Mouse (Mus musculus) liver, embryonic 11.5 days (tissue): ENCODE data around the gene Tnc. TPM values are rescaled to one million over a fixed set of nuclear protein-coding genes. Genes with fewer than 3 reads are reported as not detected.

Experiments
- ATAC-seq: fragments of 200-750 bp; cut with Nextera tagmentation; replicated peaks from 2 replicates; pipeline ENCODE4 v1.8.0; 2017; ENCODE audit warnings: moderate number of reproducible peaks, mild to moderate bottlenecking, moderate TSS enrichment, moderate library complexity; ENCODE audit not compliant: low FRiP score
- DNase-seq: peaks from one replicate; pipeline ENCODE4 v3.0.0-alpha.2; 2017; ENCODE audit warnings: low spot score
- H3K27ac ChIP-seq: fragments of 300-500 bp; sonication (generic); 2 replicates; pipeline ENCODE4 v1.5.1; 2014; ENCODE audit warnings: mild to moderate bottlenecking, low read depth, low read length, control low read depth
- H3K27me3 ChIP-seq: fragments of 300-500 bp; sonication (generic); replicated peaks from 2 replicates; pipeline ENCODE4 v1.6.1; 2014; ENCODE audit warnings: low read length, mixed read lengths; ENCODE audit not compliant: control insufficient read depth, insufficient read depth
- H3K36me3 ChIP-seq: fragments of 300-500 bp; sonication (generic); 2 replicates; pipeline ENCODE4 v1.6.1; 2014; ENCODE audit warnings: mild to moderate bottlenecking, low read length, moderate library complexity, mixed read lengths; ENCODE audit not compliant: control insufficient read depth, insufficient read depth
- H3K4me1 ChIP-seq: fragments of 300-500 bp; sonication (generic); replicated peaks from 2 replicates; pipeline ENCODE4 v1.6.1; 2014; ENCODE audit warnings: low read length, mixed read lengths; ENCODE audit not compliant: control insufficient read depth, insufficient read depth
- H3K4me2 ChIP-seq: fragments of 300-500 bp; sonication (generic); 2 replicates; pipeline ENCODE4 v1.6.1; 2014; ENCODE audit warnings: mild to moderate bottlenecking, control low read depth, moderate library complexity
- H3K4me3 ChIP-seq: fragments of 300-500 bp; sonication (generic); 2 replicates; pipeline ENCODE4 v1.5.1; 2014; ENCODE audit warnings: low read depth, low read length, control low read depth
- H3K9ac ChIP-seq: fragments of 300-500 bp; sonication (generic); 2 replicates; pipeline ENCODE4 v1.6.1; 2014; ENCODE audit warnings: low read depth, low read length, control low read depth
- H3K9me3 ChIP-seq: fragments of 300-500 bp; sonication (generic); 2 replicates; pipeline ENCODE4 v1.6.1; 2016; ENCODE audit warnings: low read length, inconsistent platforms, mixed read lengths; ENCODE audit not compliant: control insufficient read depth
- WGBS: fragments of 180-500 bp; shearing (Covaris S2); extraction: QIAGEN DNeasy Blood & Tissue Kit; methylation state at CpG from one replicate; pipeline ENCODE4 v1.1.7; 2014; 5-methylcytosine and 5-hydroxymethylcytosine counted together
- polyA plus RNA-seq: library from polyadenylated mRNA; unstranded; fragments of >200 nt; fragmentation: Nextera tagmentation; extraction: Ambion mirVana; gene quantifications from 2 replicates; pipeline ENCODE4 v1.2.1, GENCODE M21; 2014

Gene Tnc
- polyA plus RNA-seq, 1 experiment from 2014 or later: 17.5 TPM

DNA sequence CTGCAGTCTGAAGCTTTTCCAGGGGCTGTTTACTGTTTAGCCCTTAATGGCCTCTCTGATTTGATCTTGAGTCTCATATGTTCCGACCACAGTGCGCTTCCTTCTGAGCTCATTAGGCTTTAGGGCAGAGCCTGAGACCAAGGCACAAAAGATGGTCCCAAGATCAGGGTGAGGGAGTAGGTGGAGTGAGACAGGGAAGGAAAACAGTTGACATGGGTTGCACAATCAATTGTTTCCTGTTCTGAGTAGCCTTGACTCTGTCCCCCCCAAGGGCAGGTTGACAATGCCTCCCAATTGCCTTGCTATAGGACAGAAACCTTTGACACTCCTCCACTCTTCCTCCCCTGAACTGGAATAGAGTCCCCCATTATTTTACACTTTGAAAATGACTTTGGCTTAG lies 105.4 kb downstream of the Tnc start:
- Histone ChIP-seq H3K9me3 (no peaks in the 10 kb centered on the region), H3K9ac (no peak overlapping the region), H3K4me2 (no peak overlapping the region), H3K27ac (no peak overlapping the region), H3K36me3 (no peaks in the 10 kb centered on the region), H3K27me3 (no peaks in the 10 kb centered on the region), H3K4me1 (no peaks in the 10 kb centered on the region), H3K4me3 (no peak overlapping the region)
- DNase-seq: no peak
- no peak for ATAC-seq
- 74% methylated on average over 2 of the region's 2 CpGs for WGBS

DNA sequence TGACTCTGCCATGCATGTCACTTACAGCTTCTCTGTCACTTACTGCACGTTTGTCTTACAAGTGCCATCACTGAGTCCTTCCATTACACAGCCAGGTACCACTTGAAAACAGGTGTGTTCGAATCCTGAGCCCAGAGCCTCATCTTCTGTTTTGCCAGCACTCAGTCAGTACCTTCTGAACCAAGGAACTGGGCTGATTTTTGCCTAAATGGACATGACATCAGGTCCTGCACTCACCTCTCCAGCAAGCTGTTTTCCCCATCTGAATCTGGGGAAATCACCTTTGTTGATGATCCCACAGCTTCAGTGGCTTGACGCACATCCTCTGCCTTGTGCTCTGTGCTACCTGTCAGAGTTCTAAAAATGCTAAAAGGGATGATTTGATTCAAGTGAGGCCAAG lies 107.4 kb downstream of the Tnc start:
- Histone ChIP-seq H3K9ac (no peak overlapping the region), H3K9me3 (no peaks in the 10 kb centered on the region), H3K4me1 (no peaks in the 10 kb centered on the region), H3K27ac (no peak overlapping the region), H3K4me2 (no peak overlapping the region), H3K27me3 (no peaks in the 10 kb centered on the region), H3K36me3 (no peaks in the 10 kb centered on the region), H3K4me3 (no peak overlapping the region)
- 75% methylated on average over 3 of the region's 3 CpGs for WGBS
- no peak for ATAC-seq
- DNase-seq: no peak

DNA sequence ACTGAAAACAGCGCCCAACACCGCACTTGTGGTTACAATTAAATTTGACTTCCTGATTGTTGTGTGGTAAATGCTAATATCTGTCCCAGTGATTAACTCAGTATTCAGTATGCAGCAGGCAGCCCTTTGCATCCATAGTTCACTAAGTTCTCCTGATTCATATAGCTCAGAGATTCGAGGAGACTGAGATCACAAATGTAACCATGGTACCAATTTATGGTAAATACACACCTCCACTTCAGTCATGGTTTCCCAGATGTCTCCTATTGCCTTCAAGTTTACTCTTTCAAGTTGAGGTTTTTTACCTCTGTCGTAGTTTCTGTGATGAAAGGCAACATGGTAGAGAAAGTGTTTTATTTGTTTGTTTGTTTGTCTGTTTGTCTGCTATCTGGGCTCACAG lies 110.9 kb downstream of the Tnc start:
- H3K9ac ChIP-seq: no peak overlapping the region
- 78% methylated on average over 4 of the region's 4 CpGs for WGBS
- no peak overlapping the region for H3K4me2 ChIP-seq
- DNase-seq: no peak
- H3K27me3 ChIP-seq: no peaks in the 10 kb centered on the region
- no peaks in the 10 kb centered on the region for H3K36me3 ChIP-seq
- H3K4me3 ChIP-seq: no peak overlapping the region
- no peak overlapping the region for H3K27ac ChIP-seq
- no peaks in the 10 kb centered on the region for H3K9me3 ChIP-seq
- no peak for ATAC-seq
- no peaks in the 10 kb centered on the region for H3K4me1 ChIP-seq

DNA sequence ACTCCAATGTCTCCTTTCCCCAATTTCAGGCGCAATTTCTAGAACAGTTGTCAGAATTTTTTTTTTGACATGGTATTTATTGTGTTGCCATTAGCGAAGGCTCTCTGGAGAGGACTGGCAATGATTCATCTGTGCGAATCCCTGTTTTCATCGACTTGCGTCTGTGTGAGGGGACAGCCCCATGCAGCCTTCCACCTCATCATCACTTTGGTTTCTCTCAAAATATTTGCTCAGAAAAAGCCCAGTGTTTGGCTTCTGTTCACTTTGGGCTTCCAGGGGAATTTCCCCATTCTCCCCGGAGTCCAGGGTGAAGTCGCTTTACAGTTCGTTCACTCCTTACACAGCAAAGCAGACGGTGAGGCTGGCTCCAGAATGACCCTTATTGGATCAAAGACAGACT lies 111.5 kb downstream of the Tnc start:
- Histone ChIP-seq H3K27ac (no peak overlapping the region), H3K27me3 (no peaks in the 10 kb centered on the region), H3K4me1 (no peaks in the 10 kb centered on the region), H3K4me2 (no peak overlapping the region), H3K9ac (no peak overlapping the region), H3K4me3 (no peak overlapping the region), H3K36me3 (no peaks in the 10 kb centered on the region), H3K9me3 (no peaks in the 10 kb centered on the region)
- no peak for ATAC-seq
- no peak for DNase-seq
- 89% methylated on average over 9 of the region's 9 CpGs for WGBS

- no peak overlapping the region for H3K4me3 ChIP-seq
- no peaks in the 10 kb centered on the region for H3K4me1 ChIP-seq
- H3K27ac ChIP-seq: no peak overlapping the region
- no peak overlapping the region for H3K9ac ChIP-seq
- no peaks in the 10 kb centered on the region for H3K27me3 ChIP-seq
- H3K36me3 ChIP-seq: no peaks in the 10 kb centered on the region
- ATAC-seq (no peak), DNase-seq (no peak)
- 75% methylated on average over 2 of the region's 2 CpGs for WGBS
- no peak overlapping the region for H3K4me2 ChIP-seq
- no peaks in the 10 kb centered on the region for H3K9me3 ChIP-seq
Measured at GRCm38 (mm10) chr4:63930863-63931262, 116.0 kb downstream of the Tnc start.

GRCm38 (mm10) chr4:63929490-63929889 lies 117.3 kb downstream of the Tnc start:
- Histone ChIP-seq H3K4me1 (no peaks in the 10 kb centered on the region), H3K4me2 (no peak overlapping the region), H3K27ac (no peak overlapping the region), H3K27me3 (no peaks in the 10 kb centered on the region), H3K9ac (no peak overlapping the region), H3K4me3 (no peak overlapping the region), H3K36me3 (no peaks in the 10 kb centered on the region), H3K9me3 (no peaks in the 10 kb centered on the region)
- DNase-seq (no peak), ATAC-seq (no peak)
- WGBS: 51% methylated on average over 2 of the region's 2 CpGs

- Histone ChIP-seq H3K4me3 (no peak overlapping the region), H3K27me3 (no peaks in the 10 kb centered on the region), H3K4me1 (no peaks in the 10 kb centered on the region), H3K9ac (no peak overlapping the region), H3K4me2 (no peak overlapping the region), H3K36me3 (no peaks in the 10 kb centered on the region), H3K9me3 (no peaks in the 10 kb centered on the region), H3K27ac (no peak overlapping the region)
- DNase-seq (no peak), ATAC-seq (no peak)
- 75% methylated on average over 1 of the region's 1 CpGs for WGBS
Measured at GRCm38 (mm10) chr4:63928192-63928591, 118.6 kb downstream of the Tnc start.

GRCm38 (mm10) chr4:63917181-63917580 lies 129.6 kb downstream of the Tnc start:
- H3K27ac ChIP-seq: no peak overlapping the region
- no peak overlapping the region for H3K4me3 ChIP-seq
- H3K36me3 ChIP-seq: no peaks in the 10 kb centered on the region
- 77% methylated on average over 5 of the region's 5 CpGs for WGBS
- ATAC-seq (no peak), DNase-seq (no peak)
- no peak overlapping the region for H3K4me2 ChIP-seq
- H3K4me1 ChIP-seq: no peaks in the 10 kb centered on the region
- H3K9me3 ChIP-seq: no peaks in the 10 kb centered on the region
- no peaks in the 10 kb centered on the region for H3K27me3 ChIP-seq
- no peak overlapping the region for H3K9ac ChIP-seq

- Histone ChIP-seq H3K36me3 (no peaks in the 10 kb centered on the region), H3K27ac (no peak overlapping the region), H3K27me3 (no peaks in the 10 kb centered on the region), H3K4me2 (no peak overlapping the region), H3K9me3 (no peaks in the 10 kb centered on the region), H3K4me1 (no peaks in the 10 kb centered on the region), H3K4me3 (no peak overlapping the region), H3K9ac (no peak overlapping the region)
- WGBS: 59% methylated on average over 8 of the region's 8 CpGs
- DNase-seq (no peak), ATAC-seq (no peak)
Measured at GRCm38 (mm10) chr4:63916753-63917152, 130.1 kb downstream of the Tnc start.
